ENCODE assay signal across 33 mouse cellular contexts in the genomic region with DNA sequence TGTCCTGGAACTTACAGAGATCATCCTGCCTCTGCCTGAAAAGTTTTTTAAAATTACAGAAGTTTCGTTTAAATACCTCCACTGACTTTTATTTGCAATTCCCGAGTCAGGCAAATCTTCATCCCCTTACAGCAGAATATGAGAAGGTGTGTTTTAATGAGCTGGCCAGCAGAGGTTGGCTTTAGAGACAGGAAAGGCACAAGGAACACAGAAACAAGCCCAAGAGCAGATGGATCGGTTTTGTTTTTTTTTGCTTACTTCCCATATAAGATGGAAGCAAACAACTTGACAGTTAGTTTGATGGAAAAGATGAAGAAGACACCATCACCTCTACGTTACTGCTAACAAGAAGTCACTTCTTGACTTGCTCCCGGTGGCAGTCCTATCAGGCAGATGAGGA. TPM values are rescaled to one million over a fixed set of nuclear protein-coding genes. Genes with fewer than 3 reads are reported as not detected.
A peak's percentile ranks its signal among the peaks of the same experiment; 100 is the strongest.
DNase-seq lines count a peak whose midpoint lies in the region; ATAC-seq and TF ChIP-seq lines count a peak whose summit lies in the region.
"Had no signal": no experiment of that assay in that cellular context is flagged by ENCODE, and none has a peak within 500 bp of the region (broad histone marks: within the 10 kb centered on the region; RNA-seq: fewer than 3 reads in every experiment).

No protein-coding gene starts in this region.

- no peaks in the 10 kb centered on the region for H3K27me3 ChIP-seq in hindbrain, embryonic 10.5 days (ENCODE audit: insufficient read depth, poor library complexity, severe bottlenecking)
- no peaks in the 10 kb centered on the region for H3K27me3 ChIP-seq in hindbrain, embryonic 14.5 days (ENCODE audit: control insufficient read depth, insufficient read depth, low read length)
- H3K27me3 ChIP-seq in midbrain, embryonic 12.5 days, result peaks cover 4% of the 10 kb centered on the region; the same call in 1 of the 2 replicates
- no peaks in the 10 kb centered on the region for H3K27me3 ChIP-seq in midbrain, postnatal 0 days (ENCODE audit: insufficient read depth, low read length)
- H3K27me3 ChIP-seq: embryonic facial prominence, embryonic 12.5 days; limb, embryonic 15.5 days; liver, embryonic 13.5 days; neural tube, embryonic 12.5 days; Patski had no signal

- H3K4me2 ChIP-seq in hindbrain, embryonic 14.5 days (replicated peaks), result no peak overlapping the region
- no peak overlapping the region for H3K4me2 ChIP-seq in midbrain, embryonic 12.5 days (replicated peaks)
- H3K4me2 ChIP-seq in midbrain, postnatal 0 days (ENCODE audit: low read depth, low read length, poor library complexity, severe bottlenecking), result no peak overlapping the region
- H3K4me2 ChIP-seq: embryonic facial prominence, embryonic 12.5 days; heart, embryonic 11.5 days; limb, embryonic 15.5 days; liver, embryonic 13.5 days had no signal

- H3K4me1 ChIP-seq in hindbrain, embryonic 10.5 days (replicated peaks), result peaks cover 24% of the 10 kb centered on the region
- peaks cover 10% of the 10 kb centered on the region; the same call in 1 of the 2 replicates for H3K4me1 ChIP-seq in hindbrain, embryonic 14.5 days (replicated peaks; ENCODE audit: control insufficient read depth, insufficient read depth, low read length)
- H3K4me1 ChIP-seq in midbrain, embryonic 12.5 days, result peaks cover 22% of the 10 kb centered on the region
- no peaks in the 10 kb centered on the region for H3K4me1 ChIP-seq in midbrain, postnatal 0 days (ENCODE audit: insufficient read depth, low read length)
- H3K4me1 ChIP-seq in ES-E14 (ENCODE audit: control insufficient read depth in 2 of 2, insufficient read depth in 2 of 2, low read length in 2 of 2, poor library complexity in 1 of 2), result peaks cover 5 to 11% of the 10 kb centered on the region in 2 experiments; a peak in 3 of 4 replicates
- H3K4me1 ChIP-seq: liver, embryonic 13.5 days; megakaryocyte, embryonic 14.5 days had no signal

- in situ Hi-C loops in ES-E14 (cut with MboI; ENCODE audit: low sequenced_read_pairs in 2 of 2, unreplicated experiment in 2 of 2), result no loop called here

- H3K9me3 ChIP-seq in hindbrain, embryonic 10.5 days, result no peaks in the 10 kb centered on the region; the same call in 1 of the 2 replicates
- 0 out of 2 replicates have a peak, but pooled peaks cover 4% of the 10 kb centered on the region for H3K9me3 ChIP-seq in hindbrain, embryonic 14.5 days (ENCODE audit: control insufficient read depth, low read length)
- H3K9me3 ChIP-seq in midbrain, embryonic 12.5 days, result no peaks in the 10 kb centered on the region
- no peaks in the 10 kb centered on the region for H3K9me3 ChIP-seq in midbrain, postnatal 0 days (ENCODE audit: low read length)
- H3K9me3 ChIP-seq in ES-E14 (ENCODE audit: control insufficient read depth, insufficient read depth, low read depth, low read length), result no peaks in the 10 kb centered on the region
- H3K9me3 ChIP-seq: embryonic facial prominence, embryonic 12.5 days; G1E; limb, embryonic 15.5 days; liver, embryonic 13.5 days; neural tube, embryonic 12.5 days had no signal

- no peaks in the 10 kb centered on the region for H3K36me3 ChIP-seq in hindbrain, embryonic 10.5 days
- no peaks in the 10 kb centered on the region for H3K36me3 ChIP-seq in hindbrain, embryonic 14.5 days (replicated peaks; ENCODE audit: control insufficient read depth, insufficient read depth)
- no peaks in the 10 kb centered on the region for H3K36me3 ChIP-seq in midbrain, embryonic 12.5 days
- no peaks in the 10 kb centered on the region for H3K36me3 ChIP-seq in midbrain, postnatal 0 days (ENCODE audit: insufficient read depth, low read length)
- H3K36me3 ChIP-seq in ES-E14 (ENCODE audit: control insufficient read depth, insufficient read depth, low read length, poor library complexity, severe bottlenecking), result no peaks in the 10 kb centered on the region
- H3K36me3 ChIP-seq: embryonic facial prominence, embryonic 12.5 days; G1E; limb, embryonic 15.5 days; liver, embryonic 13.5 days; neural tube, embryonic 12.5 days had no signal

- DNase-seq in hindbrain, embryonic 10.5 days (ENCODE audit: low spot score), result no peak
- no peak for DNase-seq in hindbrain, embryonic 14.5 days (ENCODE audit: low spot score)
- DNase-seq in midbrain, postnatal 0 days (ENCODE audit: low spot score), result no peak
- no peak for DNase-seq in ES-E14 (ENCODE audit: low read depth, low spot score)
- DNase-seq in urinary bladder, postnatal 14 days (ENCODE audit: low spot score), result no peak
- DNase-seq in kidney, postnatal 36 days, result no peak
- DNase-seq: adrenal gland, postnatal 10 days; cerebellum, adult 11 months; cerebellum, adult 9-10 months; cerebellum, postnatal 36 days; gastrocnemius, postnatal 25 days; heart, adult 18-20 months; heart, postnatal 36 days; kidney, adult 8-10 months; layer of hippocampus, postnatal 36 days; left cerebral cortex, postnatal 4 days; liver, embryonic 13.5 days; lung, adult 18-20 months; lung, postnatal 4 days; right cerebral cortex, postnatal 4 days; thymus, adult 18-20 months; thymus, postnatal 25 days had no signal

- no peak overlapping the region for H3K4me3 ChIP-seq in hindbrain, embryonic 10.5 days
- H3K4me3 ChIP-seq in hindbrain, embryonic 14.5 days (replicated peaks; ENCODE audit: low read length), result no peak overlapping the region
- H3K4me3 ChIP-seq in midbrain, embryonic 12.5 days, result no peak overlapping the region
- H3K4me3 ChIP-seq in midbrain, postnatal 0 days (ENCODE audit: low read depth, low read length), result no peak overlapping the region
- H3K4me3 ChIP-seq in ES-E14 (ENCODE audit: insufficient read depth in 1 of 2, low read depth in 1 of 2, low read length in 2 of 2, poor library complexity in 1 of 2, severe bottlenecking in 1 of 2), result peak overlapping the region; percentile 37 to 52
- H3K4me3 ChIP-seq: embryonic facial prominence, embryonic 12.5 days; limb, embryonic 15.5 days; liver, embryonic 13.5 days; megakaryocyte, embryonic 14.5 days; neural tube, embryonic 12.5 days had no signal

- no peak for TF ChIP-seq CTCF in midbrain, postnatal 0 days (IDR thresholded peaks at IDR 0.05)

- peak overlapping the region; percentile 87 for H3K27ac ChIP-seq in hindbrain, embryonic 10.5 days
- H3K27ac ChIP-seq in hindbrain, embryonic 14.5 days, result no peak overlapping the region
- H3K27ac ChIP-seq in midbrain, embryonic 12.5 days (replicated peaks), result peak overlapping the region; percentile 88
- H3K27ac ChIP-seq in midbrain, postnatal 0 days (ENCODE audit: low read depth, low read length), result no peak overlapping the region
- H3K27ac ChIP-seq in ES-E14 (ENCODE audit: insufficient read depth, low read depth, low read length, poor library complexity, severe bottlenecking), result peak overlapping the region; percentile 95
- H3K27ac ChIP-seq: embryonic facial prominence, embryonic 12.5 days; kidney, postnatal 0 days; limb, embryonic 15.5 days; liver, embryonic 13.5 days; stomach, postnatal 0 days had no signal

- no peak overlapping the region for H3K9ac ChIP-seq in hindbrain, embryonic 14.5 days
- H3K9ac ChIP-seq in midbrain, embryonic 12.5 days (replicated peaks), result no peak overlapping the region
- no peak overlapping the region for H3K9ac ChIP-seq in midbrain, postnatal 0 days (replicated peaks; ENCODE audit: low read length, poor library complexity, severe bottlenecking)
- peak overlapping the region; percentile 52; the same call in 1 of the 2 replicates for H3K9ac ChIP-seq in ES-E14 (ENCODE audit: insufficient read depth, low read depth, low read length, poor library complexity, severe bottlenecking)
- H3K9ac ChIP-seq: embryonic facial prominence, embryonic 12.5 days; limb, embryonic 15.5 days; liver, embryonic 13.5 days; neural tube, embryonic 12.5 days had no signal

- WGBS in hindbrain, embryonic 10.5 days, result 62% methylated on average over 5 of the region's 5 CpGs
- WGBS in hindbrain, embryonic 14.5 days, result 59% methylated on average over 5 of the region's 5 CpGs
- WGBS in midbrain, embryonic 12.5 days, result 43% methylated on average over 5 of the region's 5 CpGs
- 53% methylated on average over 5 of the region's 5 CpGs for WGBS in midbrain, postnatal 0 days

- no peak for ATAC-seq in hindbrain, embryonic 14.5 days (ENCODE audit: low FRiP score)
- no peak for ATAC-seq in midbrain, embryonic 12.5 days (ENCODE audit: low FRiP score, low read depth)
- ATAC-seq in midbrain, postnatal 0 days (ENCODE audit: low FRiP score), result no peak
- ATAC-seq: CD4-positive, CD25-positive, alpha-beta regulatory T cell, adult 4 months; Patski had no signal

TF ChIP-seq in ES-E14, 5 proteins besides CTCF, POLR2A, EP300 and RAD21:
- TF ChIP-seq ZNF384 (IDR thresholded peaks at IDR 0.05; ENCODE audit: low read depth, low read length), result peak; percentile 88
- TF ChIP-seq CHD2 (IDR thresholded peaks at IDR 0.05; ENCODE audit: low read depth, low read length), result no peak

RNA-seq across cellular contexts. Expression of gene Tgif1, which starts 18.3 kb away (rescaled TPM):
- polyA plus RNA-seq in hindbrain, embryonic 10.5 days (2016; fragmentation: Nextera tagmentation; extraction: Ambion mirVana), result 68.9 and 83.0 TPM in 2 replicates
- 11.8 and 12.0 TPM in 2 replicates for polyA plus RNA-seq in hindbrain, embryonic 14.5 days (2014; fragmentation: Nextera tagmentation; extraction: Ambion mirVana)
- polyA plus RNA-seq in midbrain, embryonic 12.5 days (2016; fragmentation: Nextera tagmentation; extraction: Ambion mirVana), result 50.1 and 58.9 TPM in 2 replicates
- total RNA-seq in midbrain, postnatal 0 days (2014; rRNA removed), result 5.6 and 5.8 TPM in 2 replicates
- polyA plus RNA-seq in midbrain, postnatal 0 days (2015; fragmentation: Nextera tagmentation; extraction: Ambion mirVana), result 3.8 and 4.2 TPM in 2 replicates
- 74.6 and 87.1 TPM in 2 replicates for total RNA-seq in ES-E14 (2012; rRNA removed)

Comparison
In these comparisons a context has a peak if more than half of its experiments do, and no peak if none do; other contexts are left out.
1. H3K27ac ChIP-seq: peak in hindbrain, embryonic 10.5 days (single experiment), midbrain, embryonic 12.5 days (single experiment) and ES-E14 (single experiment); none in hindbrain, embryonic 14.5 days (single experiment) and midbrain, postnatal 0 days (single experiment).
2. H3K4me3 ChIP-seq: peak in ES-E14 (2 of 2); none in hindbrain, embryonic 10.5 days (single experiment), hindbrain, embryonic 14.5 days (single experiment), midbrain, embryonic 12.5 days (single experiment) and midbrain, postnatal 0 days (single experiment).